Mouse (Mus musculus): Measurements from ENCODE around the gene Med27. TPM values are rescaled to one million over a fixed set of nuclear protein-coding genes. Genes with fewer than 3 reads are reported as not detected.
A peak's percentile ranks its signal among the peaks of the same experiment; 100 is the strongest.

The Med27 gene
- total RNA-seq, 4 experiments from 2014 or later, result 37.8 to 44.4 (median 40.5) TPM

- DNase-seq (ENCODE audit: low spot score in 2 of 2), result no peak
Observed at GRCm38 (mm10) chr2:29465649-29466137, 119.1 kb downstream of the Med27 start.

GRCm38 (mm10) chr2:29466396-29466795, 119.8 kb downstream of the Med27 start:
- DNase-seq (ENCODE audit: low spot score in 2 of 2), result no peak

- peak; percentile 36 to 72 for DNase-seq (ENCODE audit: low spot score in 2 of 2)
Observed at GRCm38 (mm10) chr2:29468517-29468936, 121.9 kb downstream of the Med27 start.

GRCm38 (mm10) chr2:29472952-29473437, 126.4 kb downstream of the Med27 start:
- no peak for DNase-seq (ENCODE audit: low spot score in 2 of 2)

GRCm38 (mm10) chr2:29473907-29474306, 127.3 kb downstream of the Med27 start:
- no peak for DNase-seq (ENCODE audit: low spot score in 2 of 2)

GRCm38 (mm10) chr2:29476702-29477101, 130.1 kb downstream of the Med27 start:
- DNase-seq (ENCODE audit: low spot score in 2 of 2), result no peak

GRCm38 (mm10) chr2:29481856-29482255, 135.2 kb downstream of the Med27 start:
- DNase-seq (ENCODE audit: low spot score in 2 of 2), result no peak

- DNase-seq (ENCODE audit: low spot score in 2 of 2), result no peak
Observed at GRCm38 (mm10) chr2:29482979-29483718, 136.5 kb downstream of the Med27 start.

- no peak for DNase-seq (ENCODE audit: low spot score in 2 of 2)
Observed at GRCm38 (mm10) chr2:29485519-29485918, 138.9 kb downstream of the Med27 start.

GRCm38 (mm10) chr2:29486491-29486890, 139.9 kb downstream of the Med27 start:
- DNase-seq (ENCODE audit: low spot score in 2 of 2), result no peak

GRCm38 (mm10) chr2:29487652-29488051, 141.0 kb downstream of the Med27 start:
- DNase-seq (ENCODE audit: low spot score in 2 of 2), result no peak

GRCm38 (mm10) chr2:29488379-29489236, 142.0 kb downstream of the Med27 start:
- no peak for DNase-seq (ENCODE audit: low spot score in 2 of 2)

- no peak for DNase-seq (ENCODE audit: low spot score in 2 of 2)
Observed at GRCm38 (mm10) chr2:29491656-29492055, 145.0 kb downstream of the Med27 start.

- DNase-seq (ENCODE audit: low spot score in 2 of 2), result no peak
Observed at GRCm38 (mm10) chr2:29493396-29494031, 146.9 kb downstream of the Med27 start.

- DNase-seq (ENCODE audit: low spot score in 2 of 2), result no peak
Observed at GRCm38 (mm10) chr2:29495271-29495670, 148.7 kb downstream of the Med27 start.

- DNase-seq (ENCODE audit: low spot score in 2 of 2), result no peak
Observed at GRCm38 (mm10) chr2:29500601-29501350, 154.2 kb downstream of the Med27 start.

GRCm38 (mm10) chr2:29501381-29501780, 154.8 kb downstream of the Med27 start:
- no peak for DNase-seq (ENCODE audit: low spot score in 2 of 2)

GRCm38 (mm10) chr2:29504848-29505247, 158.2 kb downstream of the Med27 start:
- no peak for DNase-seq (ENCODE audit: low spot score in 2 of 2)

GRCm38 (mm10) chr2:29506411-29506810, 159.8 kb downstream of the Med27 start:
- no peak for DNase-seq (ENCODE audit: low spot score in 2 of 2)

- no peak for DNase-seq (ENCODE audit: low spot score in 2 of 2)
Observed at GRCm38 (mm10) chr2:29513131-29513530, 166.5 kb downstream of the Med27 start.

- DNase-seq (ENCODE audit: low spot score in 2 of 2), result no peak
Observed at GRCm38 (mm10) chr2:29514836-29515235, 168.2 kb downstream of the Med27 start.
